Mouse (Mus musculus) heart, embryonic 13.5 days (tissue): ENCODE results near the gene Osbpl8. TPM values are rescaled to one million over a fixed set of nuclear protein-coding genes. Genes with fewer than 3 reads are reported as not detected.
A peak's percentile ranks its signal among the peaks of the same experiment; 100 is the strongest.

Experiments used
- ATAC-seq: fragments of 200-750 bp; cut with Nextera tagmentation; 2 replicates; pipeline ENCODE4 v1.8.0; 2017; ENCODE audit warnings: moderate TSS enrichment; ENCODE audit not compliant: insufficient number of reproducible peaks, low FRiP score, low TSS enrichment; ENCODE audit errors: extremely low read depth
- H3K27ac ChIP-seq: fragments of 300-500 bp; sonication (generic); replicated peaks from 2 replicates; pipeline ENCODE4 v1.5.1; 2015; ENCODE audit warnings: moderate library complexity, mild to moderate bottlenecking, inconsistent platforms
- H3K27me3 ChIP-seq: fragments of 300-500 bp; sonication (generic); replicated peaks from 2 replicates; pipeline ENCODE4 v1.6.1; 2015; ENCODE audit warnings: mild to moderate bottlenecking, inconsistent platforms
- H3K36me3 ChIP-seq: fragments of 300-500 bp; sonication (generic); 2 replicates; pipeline ENCODE4 v1.6.1; 2015; ENCODE audit warnings: mild to moderate bottlenecking, inconsistent platforms
- H3K4me1 ChIP-seq: fragments of 300-500 bp; sonication (generic); 2 replicates; pipeline ENCODE4 v1.6.1; 2015; ENCODE audit warnings: inconsistent platforms
- H3K4me2 ChIP-seq: fragments of 300-500 bp; sonication (generic); 2 replicates; pipeline ENCODE4 v1.6.1; 2015; ENCODE audit warnings: inconsistent platforms, mild to moderate bottlenecking, moderate library complexity
- H3K4me3 ChIP-seq: fragments of 300-500 bp; sonication (generic); 2 replicates; pipeline ENCODE4 v1.5.1; 2015; ENCODE audit warnings: moderate library complexity, mild to moderate bottlenecking, inconsistent platforms
- H3K9ac ChIP-seq: fragments of 300-500 bp; sonication (generic); 2 replicates; pipeline ENCODE4 v1.6.1; 2015; ENCODE audit warnings: inconsistent platforms, mild to moderate bottlenecking, moderate library complexity
- H3K9me3 ChIP-seq: fragments of 300-500 bp; sonication (generic); 2 replicates; pipeline ENCODE4 v1.6.1; 2016; ENCODE audit warnings: inconsistent platforms
- WGBS: fragments of 180-500 bp; shearing (Covaris S2); methylation state at CpG from one replicate; pipeline ENCODE4 v1.1.7; 2015; ENCODE audit warnings: mixed read lengths; 5-methylcytosine and 5-hydroxymethylcytosine counted together
- polyA plus RNA-seq: library from polyadenylated mRNA; unstranded; fragments of >200 nt; fragmentation: Nextera tagmentation; extraction: Ambion mirVana; gene quantifications from 2 replicates; pipeline ENCODE4 v1.2.1, GENCODE M21; 2015

The Osbpl8 gene
- polyA plus RNA-seq, 1 experiment from 2014 or later, result 22.5 TPM

GRCm38 (mm10) chr10:111318021-111318420 is 153.5 kb downstream of the Osbpl8 start:
- no peaks in the 10 kb centered on the region for H3K36me3 ChIP-seq
- H3K4me2 ChIP-seq, result no peak overlapping the region
- H3K9me3 ChIP-seq, result 0 out of 2 replicates have a peak, but pooled peaks cover 6% of the 10 kb centered on the region
- 76% methylated on average over 3 of the region's 3 CpGs for WGBS
- H3K27ac ChIP-seq, result no peak overlapping the region
- no peaks in the 10 kb centered on the region for H3K27me3 ChIP-seq
- no peak overlapping the region for H3K4me3 ChIP-seq
- no peak overlapping the region for H3K9ac ChIP-seq
- H3K4me1 ChIP-seq, result peaks cover 9% of the 10 kb centered on the region; the same call in 1 of the 2 replicates
- ATAC-seq, result no peak

- no peak for ATAC-seq
- 79% methylated on average over 9 of the region's 9 CpGs for WGBS
Observed at GRCm38 (mm10) chr10:111318805-111319500, 154.4 kb downstream of the Osbpl8 start.

GRCm38 (mm10) chr10:111320579-111320978 is 156.0 kb downstream of the Osbpl8 start:
- Histone ChIP-seq H3K4me1 (no peaks in the 10 kb centered on the region), H3K4me3 (no peak overlapping the region), H3K27ac (no peak overlapping the region), H3K36me3 (no peaks in the 10 kb centered on the region), H3K9ac (no peak overlapping the region), H3K4me2 (no peak overlapping the region), H3K27me3 (no peaks in the 10 kb centered on the region), H3K9me3 (0 out of 2 replicates have a peak, but pooled peaks cover 6% of the 10 kb centered on the region)
- no peak for ATAC-seq

More at GRCm38 (mm10) chr10:111318805-111319500, 154.4 kb downstream of the Osbpl8 start:
- Histone ChIP-seq H3K9me3 (0 out of 2 replicates have a peak, but pooled peaks cover 6% of the 10 kb centered on the region), H3K4me3 (no peak overlapping the region), H3K27me3 (no peaks in the 10 kb centered on the region), H3K4me1 (no peaks in the 10 kb centered on the region), H3K4me2 (no peak overlapping the region), H3K9ac (no peak overlapping the region), H3K36me3 (no peaks in the 10 kb centered on the region), H3K27ac (no peak overlapping the region)

- Histone ChIP-seq H3K27ac (no peak overlapping the region), H3K4me3 (no peak overlapping the region), H3K9ac (no peak overlapping the region), H3K4me1 (no peaks in the 10 kb centered on the region), H3K27me3 (no peaks in the 10 kb centered on the region), H3K9me3 (no peaks in the 10 kb centered on the region), H3K4me2 (no peak overlapping the region), H3K36me3 (no peaks in the 10 kb centered on the region)
- ATAC-seq, result no peak
- WGBS, result 73% methylated on average over 4 of the region's 4 CpGs
Observed at GRCm38 (mm10) chr10:111327957-111328356, 163.4 kb downstream of the Osbpl8 start.

GRCm38 (mm10) chr10:111329326-111329725 is 164.8 kb downstream of the Osbpl8 start:
- ATAC-seq, result no peak
- no peaks in the 10 kb centered on the region for H3K4me1 ChIP-seq
- H3K36me3 ChIP-seq, result no peaks in the 10 kb centered on the region
- no peaks in the 10 kb centered on the region for H3K9me3 ChIP-seq
- H3K4me2 ChIP-seq, result no peak overlapping the region
- H3K27me3 ChIP-seq, result no peaks in the 10 kb centered on the region
- no peak overlapping the region for H3K27ac ChIP-seq
- no peak overlapping the region for H3K4me3 ChIP-seq
- WGBS, result 69% methylated on average over 5 of the region's 5 CpGs
- no peak overlapping the region for H3K9ac ChIP-seq

- Histone ChIP-seq H3K9ac (no peak overlapping the region), H3K27me3 (no peaks in the 10 kb centered on the region), H3K4me1 (peaks cover 10% of the 10 kb centered on the region), H3K4me2 (no peak overlapping the region), H3K36me3 (no peaks in the 10 kb centered on the region), H3K4me3 (no peak overlapping the region), H3K9me3 (no peaks in the 10 kb centered on the region), H3K27ac (no peak overlapping the region)
- no peak for ATAC-seq
- WGBS, result 90% methylated on average over 2 of the region's 2 CpGs
Observed at GRCm38 (mm10) chr10:111334902-111335301, 170.3 kb downstream of the Osbpl8 start.

- WGBS, result 15% methylated on average over 29 of the region's 29 CpGs
- no peak for ATAC-seq
Observed at GRCm38 (mm10) chr10:111335517-111336352, 171.2 kb downstream of the Osbpl8 start.

GRCm38 (mm10) chr10:111336353-111336713 is 171.8 kb downstream of the Osbpl8 start:
- Histone ChIP-seq H3K4me1 (peaks cover 10% of the 10 kb centered on the region), H3K27me3 (no peaks in the 10 kb centered on the region), H3K9me3 (no peaks in the 10 kb centered on the region), H3K4me3 (peak overlapping the region; percentile 38), H3K4me2 (peak overlapping the region; percentile 69), H3K36me3 (no peaks in the 10 kb centered on the region), H3K27ac (no peak overlapping the region), H3K9ac (peak overlapping the region; percentile 45)
- WGBS, result 14% methylated on average over 10 of the region's 10 CpGs
- no peak for ATAC-seq

More at GRCm38 (mm10) chr10:111335517-111336352, 171.2 kb downstream of the Osbpl8 start:
- Histone ChIP-seq H3K27me3 (no peaks in the 10 kb centered on the region), H3K4me1 (peaks cover 10% of the 10 kb centered on the region), H3K4me3 (peak overlapping the region; percentile 38), H3K9ac (peak overlapping the region; percentile 45), H3K4me2 (peak overlapping the region; percentile 69), H3K27ac (no peak overlapping the region), H3K36me3 (no peaks in the 10 kb centered on the region), H3K9me3 (no peaks in the 10 kb centered on the region)

GRCm38 (mm10) chr10:111339296-111339695 is 174.7 kb downstream of the Osbpl8 start:
- no peak overlapping the region for H3K9ac ChIP-seq
- no peak for ATAC-seq
- WGBS, result 70% methylated on average over 11 of the region's 11 CpGs

GRCm38 (mm10) chr10:111341761-111342160 is 177.2 kb downstream of the Osbpl8 start:
- WGBS, result 70% methylated on average over 7 of the region's 7 CpGs

More at GRCm38 (mm10) chr10:111339296-111339695, 174.7 kb downstream of the Osbpl8 start:
- Histone ChIP-seq H3K27me3 (no peaks in the 10 kb centered on the region), H3K4me2 (no peak overlapping the region), H3K36me3 (no peaks in the 10 kb centered on the region), H3K9me3 (no peaks in the 10 kb centered on the region), H3K4me3 (no peak overlapping the region), H3K4me1 (peaks cover 10% of the 10 kb centered on the region), H3K27ac (no peak overlapping the region)

GRCm38 (mm10) chr10:111343555-111343954 is 179.0 kb downstream of the Osbpl8 start:
- Histone ChIP-seq H3K9me3 (no peaks in the 10 kb centered on the region), H3K4me3 (no peak overlapping the region), H3K4me2 (no peak overlapping the region), H3K9ac (no peak overlapping the region), H3K4me1 (no peaks in the 10 kb centered on the region), H3K27me3 (no peaks in the 10 kb centered on the region), H3K36me3 (no peaks in the 10 kb centered on the region), H3K27ac (no peak overlapping the region)
- ATAC-seq, result no peak
- WGBS, result 87% methylated on average over 5 of the region's 5 CpGs

More at GRCm38 (mm10) chr10:111341761-111342160, 177.2 kb downstream of the Osbpl8 start:
- Histone ChIP-seq H3K27me3 (no peaks in the 10 kb centered on the region), H3K4me3 (no peak overlapping the region), H3K36me3 (no peaks in the 10 kb centered on the region), H3K27ac (no peak overlapping the region), H3K9ac (no peak overlapping the region), H3K4me2 (no peak overlapping the region), H3K4me1 (no peaks in the 10 kb centered on the region), H3K9me3 (no peaks in the 10 kb centered on the region)
- ATAC-seq, result no peak
